Mouse (Mus musculus) yolk sac, embryonic 10.5 days (tissue): ENCODE data around the gene Mia3.
"Not testable (repeated sequence)": the region's sequence is repeated elsewhere in the genome, so short reads cannot be mapped to it uniquely, and the experiment has no call there.

Source experiments
- DNase-seq: peaks from one replicate; pipeline ENCODE4 v3.0.0-alpha.2; 2017; ENCODE audit warnings: low spot score

Mia3 gene

DNA sequence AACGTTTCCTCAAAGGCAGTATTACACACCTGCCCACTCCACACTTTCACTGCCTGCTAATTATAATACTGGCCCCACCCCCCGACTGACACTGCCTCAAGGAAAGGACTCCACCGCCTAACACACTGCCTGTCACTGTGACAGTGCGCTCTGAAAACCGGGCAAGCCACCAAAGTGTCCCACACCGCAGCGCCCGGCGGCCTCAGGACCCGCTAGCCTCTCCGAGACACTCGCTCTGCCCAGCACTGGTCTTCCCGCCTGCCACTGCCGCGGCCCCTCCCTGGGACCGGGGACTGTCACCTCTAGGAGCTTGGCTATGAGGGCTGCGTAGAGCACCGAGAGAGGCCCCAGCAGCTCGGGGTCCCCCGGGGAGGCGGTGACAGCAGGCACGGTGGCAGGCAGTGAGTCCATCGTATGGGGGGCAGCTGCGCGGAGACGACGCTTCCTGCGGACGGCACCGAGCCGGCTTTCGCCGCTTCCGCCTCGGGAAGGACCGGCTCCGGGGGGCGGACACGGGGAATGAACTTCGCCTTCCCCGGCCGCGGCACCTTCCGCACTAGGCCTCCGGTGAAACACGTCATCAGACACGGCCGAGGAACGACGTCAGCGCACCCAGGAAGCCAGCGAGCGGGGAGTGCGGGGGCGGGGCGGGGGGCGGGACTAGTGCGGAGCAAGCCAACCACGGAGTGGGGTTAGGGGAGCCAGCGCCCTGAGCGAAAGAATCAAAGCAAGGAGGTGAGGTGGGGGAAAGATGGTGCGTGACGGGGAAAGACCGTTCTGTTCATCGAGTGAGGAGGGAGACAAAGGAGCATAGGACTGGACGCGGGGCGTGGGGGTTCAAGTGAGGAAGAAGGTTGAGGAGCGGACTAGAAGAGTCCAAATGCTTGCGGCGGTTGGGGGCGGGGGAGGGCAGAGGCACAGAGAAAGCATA lies 24.2 kb downstream of the Mia3 start:
- DNase-seq: peak; percentile 94

DNA sequence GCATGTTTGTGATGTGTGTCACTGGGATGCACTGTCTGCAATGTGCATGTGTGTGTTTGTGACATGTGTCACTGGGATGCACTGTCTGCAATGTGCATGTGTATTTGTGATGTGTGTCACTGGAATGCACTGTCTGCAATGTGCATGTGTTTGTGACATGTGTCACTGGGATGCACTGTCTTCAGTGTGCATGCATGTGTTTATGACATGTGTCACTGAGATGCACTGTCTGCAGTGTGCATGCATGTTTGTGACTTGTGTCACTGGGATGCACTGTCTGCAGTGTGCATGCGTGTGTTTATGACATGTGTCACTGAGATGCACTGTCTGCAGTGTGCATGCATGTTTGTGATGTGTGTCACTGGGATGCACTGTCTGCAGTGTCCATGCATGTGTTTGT lies 26.5 kb downstream of the Mia3 start:
- not testable (repeated sequence) for DNase-seq

- no peak for DNase-seq
Measured at GRCm38 (mm10) chr1:183327171-183327570, 42.2 kb downstream of the Mia3 start.

GRCm38 (mm10) chr1:183324433-183324832 lies 44.9 kb downstream of the Mia3 start:
- no peak for DNase-seq

- DNase-seq: no peak
Measured at GRCm38 (mm10) chr1:183323923-183324322, 45.4 kb downstream of the Mia3 start.

DNA sequence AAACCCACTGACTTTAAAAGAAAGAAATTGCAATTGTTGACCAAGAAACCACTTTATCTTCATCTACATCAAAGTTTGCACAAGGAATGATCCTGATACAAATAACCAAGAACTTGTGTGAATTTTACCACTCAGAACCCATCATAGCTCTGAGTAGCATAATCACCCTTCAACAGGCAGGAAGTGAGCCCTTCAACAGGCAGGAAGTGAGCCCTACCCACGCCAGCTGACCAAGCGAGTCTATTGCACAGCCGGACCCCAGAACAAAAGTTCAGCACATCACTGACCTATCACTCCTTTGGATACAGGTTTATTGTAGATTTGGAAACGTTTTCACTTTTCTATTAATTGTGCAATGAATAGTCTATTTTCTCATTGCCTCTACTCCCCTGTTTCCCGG lies 46.9 kb downstream of the Mia3 start:
- DNase-seq: not testable (repeated sequence)

- DNase-seq: no peak
Measured at GRCm38 (mm10) chr1:183320708-183321107, 48.6 kb downstream of the Mia3 start.

GRCm38 (mm10) chr1:183315783-183316182 lies 53.6 kb downstream of the Mia3 start:
- no peak for DNase-seq

- no peak for DNase-seq
Measured at GRCm38 (mm10) chr1:183312076-183312475, 57.3 kb downstream of the Mia3 start.

DNA sequence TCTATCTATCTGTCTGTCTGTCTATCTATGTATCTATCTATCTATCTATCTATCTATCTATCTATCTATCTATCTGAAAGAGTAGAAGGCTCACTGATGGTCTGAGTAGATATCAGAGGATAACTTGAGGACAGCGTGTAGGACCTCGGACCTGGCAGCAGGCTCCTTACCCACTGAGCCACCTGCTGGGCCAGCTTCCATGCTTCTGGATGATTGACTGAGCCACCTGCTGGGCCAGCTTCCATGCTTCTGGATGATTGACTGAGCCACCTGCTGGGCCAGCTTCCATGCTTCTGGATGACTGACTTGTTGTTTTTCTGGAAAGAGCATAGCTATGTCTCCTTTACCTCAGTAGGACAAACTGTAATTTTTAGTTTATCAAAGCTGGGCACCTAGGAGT lies 59.8 kb downstream of the Mia3 start:
- DNase-seq: not testable (repeated sequence)

GRCm38 (mm10) chr1:183308476-183308875 lies 60.9 kb downstream of the Mia3 start:
- DNase-seq: no peak

GRCm38 (mm10) chr1:183307555-183307954 lies 61.8 kb downstream of the Mia3 start:
- no peak for DNase-seq

- DNase-seq: peak; percentile 100
Measured at GRCm38 (mm10) chr1:183299161-183299560, 70.2 kb downstream of the Mia3 start.

- DNase-seq: peak; percentile 43
Measured at GRCm38 (mm10) chr1:183297886-183298489, 71.4 kb downstream of the Mia3 start.

DNA sequence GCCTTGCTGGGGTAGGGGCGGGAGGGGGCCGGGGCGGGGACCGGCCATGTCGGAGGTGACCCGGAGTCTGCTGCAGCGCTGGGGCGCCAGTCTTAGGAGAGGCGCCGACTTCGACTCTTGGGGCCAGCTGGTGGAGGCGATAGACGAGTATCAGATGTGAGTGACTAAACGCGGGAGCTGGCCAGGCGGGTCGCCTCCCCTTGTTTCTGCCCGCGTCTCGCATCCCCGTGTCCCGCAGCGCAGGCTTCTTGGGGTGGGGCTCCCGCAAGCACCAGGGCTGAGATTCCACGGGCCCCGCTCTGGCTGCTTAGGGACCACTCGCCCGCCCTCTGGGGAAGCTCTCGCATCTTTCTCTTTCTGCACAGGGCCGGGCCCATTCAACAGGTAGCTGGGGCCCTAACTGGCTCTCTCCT lies 71.9 kb downstream of the Mia3 start:
- peak; percentile 76 for DNase-seq

DNA sequence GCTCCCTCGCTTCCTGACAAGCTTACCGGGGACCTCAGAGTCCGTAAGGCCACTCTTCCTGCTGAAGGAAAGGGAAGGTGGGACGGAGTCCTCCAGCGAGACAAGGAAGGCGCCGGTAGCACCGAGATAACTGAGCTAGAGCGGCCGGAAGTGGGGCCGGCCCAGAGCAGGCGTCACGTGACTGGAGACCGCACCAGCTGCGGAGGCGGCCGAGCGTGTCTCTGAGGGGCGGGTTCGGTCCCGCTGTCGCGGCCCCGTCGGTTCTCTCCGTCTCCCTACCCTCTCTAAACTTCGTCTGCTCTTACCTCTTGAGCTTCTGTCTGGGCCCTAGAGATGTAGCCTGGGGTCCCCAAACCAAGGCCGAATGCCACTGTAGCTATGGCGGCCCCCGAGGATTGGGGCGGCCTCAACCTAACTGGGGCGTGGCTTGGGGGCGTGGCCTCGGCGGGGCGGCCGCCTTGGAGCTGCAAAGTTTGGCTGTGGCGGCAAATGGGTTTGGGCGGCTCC lies 72.4 kb downstream of the Mia3 start, which contains the start of gene Brox:
TSS of gene Brox (minus strand) at position 393 of the 507 bp plus-strand sequence.
- peak; percentile 96 for DNase-seq

- no peak for DNase-seq
Measured at GRCm38 (mm10) chr1:183296465-183296864, 72.9 kb downstream of the Mia3 start, which contains the start of gene Aida. TSS of gene Aida (plus strand) at chr1:183296590.

GRCm38 (mm10) chr1:183289576-183289975 lies 79.8 kb downstream of the Mia3 start:
- no peak for DNase-seq

DNA sequence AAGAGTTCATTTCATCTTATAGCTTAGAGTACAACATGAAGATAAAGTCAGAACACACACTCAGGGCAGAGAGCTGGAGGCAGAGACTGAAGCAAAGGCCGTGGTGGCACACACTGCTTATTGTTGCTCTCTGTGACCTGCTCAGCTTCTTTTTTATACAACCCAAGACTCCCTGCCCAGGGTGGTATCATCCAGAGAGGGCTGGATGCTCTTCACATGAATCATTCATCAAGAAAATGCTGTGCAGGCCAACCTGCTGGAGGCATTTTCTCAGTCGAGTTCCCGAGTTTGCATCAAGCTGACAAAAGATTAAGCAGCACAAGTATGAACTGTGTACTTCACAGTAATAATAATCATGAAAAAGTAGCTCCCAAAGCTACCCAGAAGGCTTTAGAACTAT lies 81.0 kb downstream of the Mia3 start:
- DNase-seq: no peak
